ENCODE assay signal across 8 mouse cellular contexts in genomic region chr9:13297668-13298512, GRCm38 (mm10). TPM values are rescaled to one million over a fixed set of nuclear protein-coding genes. Genes with fewer than 3 reads are reported as not detected.
A peak's percentile ranks its signal among the peaks of the same experiment; 100 is the strongest.
DNase-seq lines count a peak whose midpoint lies in the region; ATAC-seq and TF ChIP-seq lines count a peak whose summit lies in the region.

TSS of gene Maml2 (plus strand) at chr9:13297957.

- ATAC-seq in forebrain, embryonic 14.5 days: peak; percentile 69

- no peak within 1 kb of the TSS for H3K9ac ChIP-seq in ES-E14 (ENCODE audit: insufficient read depth, low read depth, low read length, poor library complexity, severe bottlenecking)
- peak within 1 kb of the TSS; percentile 66 for H3K9ac ChIP-seq in forebrain, embryonic 14.5 days (ENCODE audit: low read length)

- H3K4me2 ChIP-seq in forebrain, embryonic 14.5 days (ENCODE audit: low read length): peak within 1 kb of the TSS; percentile 69

- H3K9me3 ChIP-seq in ES-E14 (ENCODE audit: control insufficient read depth, insufficient read depth, low read depth, low read length): no peaks in the 10 kb centered on the region
- H3K9me3 ChIP-seq in forebrain, embryonic 14.5 days (replicated peaks; ENCODE audit: control insufficient read depth, low read length): no peaks in the 10 kb centered on the region

- under 1% methylated on average over 23 of the region's 23 CpGs for WGBS in forebrain, embryonic 14.5 days

- H3K27me3 ChIP-seq in forebrain, embryonic 14.5 days (replicated peaks; ENCODE audit: control insufficient read depth, insufficient read depth, low read length): no peaks in the 10 kb centered on the region

- DNase-seq in ES-E14 (ENCODE audit: low read depth, low spot score): peak; percentile 37
- DNase-seq in c-Kit-positive CD71-negative TER-119-negative erythroid progenitor cells, embryonic 14.5 days (ENCODE audit: low read depth): peak; percentile 42
- DNase-seq in forebrain, embryonic 14.5 days (ENCODE audit: low spot score): peak; percentile 84
- peak; percentile 70 to 79 for DNase-seq in heart, postnatal 36 days
- peak; percentile 50 for DNase-seq in layer of hippocampus, adult 8-10 months (ENCODE audit: low spot score in 2 of 2)
- peak; percentile 75 for DNase-seq in lung, postnatal 36 days
- peak; percentile 91 for DNase-seq in retina, postnatal 1 day
- DNase-seq in urinary bladder, adult 2 months (ENCODE audit: low spot score): peak; percentile 60

- H3K4me1 ChIP-seq in ES-E14 (ENCODE audit: control insufficient read depth in 2 of 2, insufficient read depth in 2 of 2, low read length in 2 of 2, poor library complexity in 1 of 2): peaks cover 3 to 6% of the 10 kb centered on the region in 2 experiments; a peak in 2 of 4 replicates
- peaks cover 41% of the 10 kb centered on the region for H3K4me1 ChIP-seq in forebrain, embryonic 14.5 days (ENCODE audit: control insufficient read depth, insufficient read depth, low read length)

- intact Hi-C loops in heart, postnatal 36 days (cut with DNase I): loop anchor here (1.0 to 5.0 kb wide), 6 partner anchors 51 to 419 kb away; no protein-coding TSS in a partner anchor

- H3K27ac ChIP-seq in ES-E14 (ENCODE audit: insufficient read depth, low read depth, low read length, poor library complexity, severe bottlenecking): no peak within 1 kb of the TSS
- H3K27ac ChIP-seq in forebrain, embryonic 14.5 days (ENCODE audit: low read depth, low read length): peak within 1 kb of the TSS; percentile 76

- H3K4me3 ChIP-seq in ES-E14 (ENCODE audit: insufficient read depth in 1 of 2, low read depth in 1 of 2, low read length in 2 of 2, poor library complexity in 1 of 2, severe bottlenecking in 1 of 2): peak within 1 kb of the TSS; percentile 40 to 44; a peak in 3 of 4 replicates
- peak within 1 kb of the TSS; percentile 53 for H3K4me3 ChIP-seq in forebrain, embryonic 14.5 days (ENCODE audit: low read depth, low read length)

- in situ Hi-C loops in ES-E14 (cut with MboI; ENCODE audit: low sequenced_read_pairs in 2 of 2, unreplicated experiment in 2 of 2): no loop called here

- no peaks in the 10 kb centered on the region for H3K36me3 ChIP-seq in ES-E14 (ENCODE audit: control insufficient read depth, insufficient read depth, low read length, poor library complexity, severe bottlenecking)
- H3K36me3 ChIP-seq in forebrain, embryonic 14.5 days (ENCODE audit: control insufficient read depth, insufficient read depth, low read length): no peaks in the 10 kb centered on the region

TF ChIP-seq in ES-E14, 5 proteins besides CTCF, POLR2A, EP300 and RAD21:
- TF ChIP-seq HCFC1 (IDR thresholded peaks at IDR 0.05; ENCODE audit: borderline replicate concordance, insufficient read depth, low read length): no peak
- no peak for TF ChIP-seq CHD2 (IDR thresholded peaks at IDR 0.05; ENCODE audit: low read depth, low read length)
- TF ChIP-seq ZC3H11A (IDR thresholded peaks at IDR 0.05; ENCODE audit: borderline replicate concordance, low read depth, low read length): no peak
- no peak for TF ChIP-seq ZNF384 (IDR thresholded peaks at IDR 0.05; ENCODE audit: low read depth, low read length)
- no peak for TF ChIP-seq MAFK (IDR thresholded peaks at IDR 0.05; ENCODE audit: insufficient read depth, low read depth, low read length)

RNA-seq across cellular contexts. Expression of gene Maml2, which starts in this region (rescaled TPM):
- 1.5 and 1.9 TPM in 2 replicates for total RNA-seq in ES-E14 (2012; rRNA removed)
- polyA plus RNA-seq in forebrain, embryonic 14.5 days (2014; fragmentation: Nextera tagmentation; extraction: Ambion mirVana): 6.3 and 7.2 TPM in 2 replicates
- total RNA-seq in heart, postnatal 36 days (2021): 1 to 10 TPM; 6.0 to 6.2 TPM
- 10 to 100 TPM; 19.9 to 24.0 (median 21.4) TPM for total RNA-seq in layer of hippocampus, adult 8-10 months (2022)
- polyA plus RNA-seq in urinary bladder, adult 2 months (2012; rRNA removed): 14.1 and 17.7 TPM in 2 replicates

Comparison
In these comparisons a context has a peak if more than half of its experiments do, and no peak if none do; other contexts are left out.
1. DNase-seq: peak in every context shown above with its lines; median percentile 91 in retina, postnatal 1 day; 84 in forebrain, embryonic 14.5 days; 75 in lung, postnatal 36 days; 74 in heart, postnatal 36 days; 60 in urinary bladder, adult 2 months; 50 in layer of hippocampus, adult 8-10 months; 42 in c-Kit-positive CD71-negative TER-119-negative erythroid progenitor cells, embryonic 14.5 days; 37 in ES-E14.